Mouse (Mus musculus) ES-E14 (cell line): Measurements from ENCODE around the gene 6430571L13Rik. TPM values are rescaled to one million over a fixed set of nuclear protein-coding genes. Genes with fewer than 3 reads are reported as not detected.

Experiments
- DNase-seq: peaks from one replicate; pipeline ENCODE4 v3.0.0-alpha.2; 2013; ENCODE audit warnings: low read depth, low spot score
- H3K27ac ChIP-seq: 2 replicates; pipeline ENCODE4 v1.5.1; 2012; ENCODE audit warnings: low read depth, mild to moderate bottlenecking, low read length, moderate library complexity, mixed read lengths; ENCODE audit not compliant: poor library complexity, insufficient read depth, severe bottlenecking
- H3K36me3 ChIP-seq: 2 replicates; pipeline ENCODE4 v1.6.1; 2012; ENCODE audit warnings: mild to moderate bottlenecking, low read length, moderate library complexity, mixed read lengths; ENCODE audit not compliant: control insufficient read depth, poor library complexity, insufficient read depth, severe bottlenecking
- H3K4me1 ChIP-seq, 2 experiments: fragments of 150-350 bp in 1 of 2; sonication (generic) in 1 of 2; 2 replicates each; pipeline ENCODE4 v1.6.1; 2012; ENCODE audit warnings: low read length in 2 of 2, mild to moderate bottlenecking in 1 of 2, mixed read lengths in 1 of 2; ENCODE audit not compliant: control insufficient read depth in 2 of 2, insufficient read depth in 2 of 2, poor library complexity in 1 of 2
- H3K4me3 ChIP-seq, 2 experiments: fragments of 150-350 bp in 1 of 2; sonication (generic) in 1 of 2; 2 replicates each; pipeline ENCODE4 v1.5.1; 2012; ENCODE audit warnings: low read length in 2 of 2, low read depth in 1 of 2, mild to moderate bottlenecking in 1 of 2, mixed read lengths in 1 of 2; ENCODE audit not compliant: insufficient read depth in 1 of 2, poor library complexity in 1 of 2, severe bottlenecking in 1 of 2
- H3K9ac ChIP-seq: 2 replicates; pipeline ENCODE4 v1.6.1; 2012; ENCODE audit warnings: low read depth, mild to moderate bottlenecking, low read length, mixed read lengths; ENCODE audit not compliant: poor library complexity, insufficient read depth, severe bottlenecking
- H3K9me3 ChIP-seq: fragments of 150-350 bp; sonication (generic); 2 replicates; pipeline ENCODE4 v1.6.1; 2012; ENCODE audit warnings: low read depth, mild to moderate bottlenecking, low read length; ENCODE audit not compliant: control insufficient read depth, insufficient read depth
- CHD2 ChIP-seq: IDR thresholded peaks from 2 replicates; pipeline ENCODE4 v1.6.1; 2014; ENCODE audit warnings: mild to moderate bottlenecking, low read depth, low read length, inconsistent platforms
- HCFC1 ChIP-seq: IDR thresholded peaks from 2 replicates; pipeline ENCODE4 v1.6.1; 2012; ENCODE audit warnings: low read length, inconsistent platforms, borderline replicate concordance; ENCODE audit not compliant: insufficient read depth
- MAFK ChIP-seq: IDR thresholded peaks from 2 replicates; pipeline ENCODE4 v1.6.1; 2014; ENCODE audit warnings: mild to moderate bottlenecking, low read depth, low read length, inconsistent platforms; ENCODE audit not compliant: insufficient read depth
- ZC3H11A ChIP-seq: IDR thresholded peaks from 2 replicates; pipeline ENCODE4 v1.6.1; 2012; ENCODE audit warnings: low read depth, mild to moderate bottlenecking, inconsistent platforms, low read length, borderline replicate concordance
- ZNF384 ChIP-seq: IDR thresholded peaks from 2 replicates; pipeline ENCODE4 v1.6.1; 2012; ENCODE audit warnings: low read depth, low read length, inconsistent platforms
- in situ Hi-C, 2 experiments: fragments of 600-800 bp; cut with MboI; formaldehyde crosslinking; loops; one replicate each; pipeline ENCODE4 v1.15.1; 2025; ENCODE audit warnings: low sequenced_read_pairs in 2 of 2, inconsistent platforms in 1 of 2; ENCODE audit not compliant: unreplicated experiment in 2 of 2
- total RNA-seq: library from RNA; depleted of rRNA; stranded (reverse); fragments of 300-350 nt; gene quantifications from 2 replicates; pipeline ENCODE4 v1.2.3, GENCODE M21; 2012

Gene 6430571L13Rik
- total RNA-seq, 1 experiment: 0.45 TPM

GRCm38 (mm10) chr9:107375451-107375850, 35.0 kb downstream of the 6430571L13Rik start:
- Histone ChIP-seq H3K36me3 (no peaks in the 10 kb centered on the region), H3K4me3 (peak overlapping the region; percentile 22 to 51; a peak in 2 of 4 replicates), H3K4me1 (peaks cover 3 to 17% of the 10 kb centered on the region in 2 experiments; a peak in 2 of 4 replicates), H3K27ac (no peak overlapping the region), H3K9ac (0 out of 2 replicates have a peak overlapping the region, but pooled peaks have one; percentile 34), H3K9me3 (no peaks in the 10 kb centered on the region)
- peak; percentile 67 for DNase-seq
- in situ Hi-C loops: no loop called here
- no peak for TF ChIP-seq HCFC1
- TF ChIP-seq CHD2: no peak
- no peak for TF ChIP-seq ZC3H11A
- TF ChIP-seq ZNF384: no peak
- no peak for TF ChIP-seq MAFK

GRCm38 (mm10) chr9:107377961-107378512, 37.6 kb downstream of the 6430571L13Rik start:
- TF ChIP-seq CHD2 (no peak), ZC3H11A (no peak), ZNF384 (no peak), HCFC1 (no peak), MAFK (no peak)
- H3K4me3 ChIP-seq: peak overlapping the region; percentile 46 to 78
- DNase-seq: no peak
- H3K27ac ChIP-seq: no peak overlapping the region
- in situ Hi-C loops: no loop called here
- no peaks in the 10 kb centered on the region for H3K36me3 ChIP-seq
- no peaks in the 10 kb centered on the region for H3K9me3 ChIP-seq
- peaks cover 0 to 10% of the 10 kb centered on the region in 2 experiments; a peak in 1 of 4 replicates for H3K4me1 ChIP-seq
- peak overlapping the region; percentile 1; the same call in 1 of the 2 replicates for H3K9ac ChIP-seq

GRCm38 (mm10) chr9:107381723-107382122, 41.3 kb downstream of the 6430571L13Rik start:
- no peaks in the 10 kb centered on the region for H3K36me3 ChIP-seq
- no peaks in the 10 kb centered on the region for H3K9me3 ChIP-seq
- H3K27ac ChIP-seq: no peak overlapping the region
- no peak overlapping the region for H3K9ac ChIP-seq
- no peak for TF ChIP-seq MAFK
- in situ Hi-C loops: no loop called here
- DNase-seq: no peak
- no peaks in the 10 kb centered on the region for H3K4me1 ChIP-seq
- H3K4me3 ChIP-seq: no peak overlapping the region

- Histone ChIP-seq H3K36me3 (no peaks in the 10 kb centered on the region), H3K4me3 (no peak overlapping the region), H3K4me1 (peaks cover 0 to 5% of the 10 kb centered on the region in 2 experiments; a peak in 2 of 4 replicates), H3K27ac (no peak overlapping the region), H3K9ac (no peak overlapping the region), H3K9me3 (no peaks in the 10 kb centered on the region)
- TF ChIP-seq ZC3H11A: no peak
- no peak for TF ChIP-seq HCFC1
- TF ChIP-seq CHD2: no peak
- no peak for TF ChIP-seq ZNF384
- TF ChIP-seq MAFK: no peak
- DNase-seq: no peak
- in situ Hi-C loops: no loop called here
These were observed 44.0 kb downstream of the 6430571L13Rik start for GRCm38 (mm10) chr9:107384396-107384795.

GRCm38 (mm10) chr9:107386722-107387121, 46.3 kb downstream of the 6430571L13Rik start:
- in situ Hi-C loops: no loop called here
- no peak overlapping the region for H3K9ac ChIP-seq
- H3K4me3 ChIP-seq: no peak overlapping the region
- TF ChIP-seq ZC3H11A (no peak), MAFK (0 out of 2 replicates have a peak, but pooled peaks have one; percentile 2)
- H3K27ac ChIP-seq: no peak overlapping the region
- no peak for DNase-seq
- H3K36me3 ChIP-seq: no peaks in the 10 kb centered on the region
- H3K4me1 ChIP-seq: peaks cover 0 to 10% of the 10 kb centered on the region in 2 experiments; a peak in 2 of 4 replicates
- no peaks in the 10 kb centered on the region for H3K9me3 ChIP-seq
